Mouse (Mus musculus): Measurements from ENCODE around the gene Enox1. TPM values are rescaled to one million over a fixed set of nuclear protein-coding genes. Genes with fewer than 3 reads are reported as not detected.
"Not testable (repeated sequence)": the region's sequence is repeated elsewhere in the genome, so short reads cannot be mapped to it uniquely, and the experiment has no call there.

The Enox1 gene
- polyA plus RNA-seq, 1 experiment: 1.1 TPM

DNA sequence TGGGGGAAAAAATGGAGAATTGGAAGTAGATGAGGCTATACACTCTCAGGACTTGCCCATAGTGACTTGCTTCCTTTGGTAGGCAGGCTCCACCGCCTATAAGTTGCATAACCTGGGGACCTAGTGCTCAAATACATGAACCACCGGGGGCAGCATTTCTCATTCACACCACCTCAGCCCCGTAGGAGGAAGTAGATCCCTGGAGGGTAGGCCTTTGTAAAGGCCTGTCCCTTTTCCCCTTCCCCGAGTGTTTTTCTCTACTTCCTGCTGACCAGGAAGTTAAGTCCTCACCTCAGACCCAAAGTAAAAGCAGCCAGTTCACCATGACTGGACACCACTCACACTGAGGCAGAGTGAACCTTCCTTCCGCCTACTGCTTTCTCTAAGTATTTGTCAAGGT lies 377.1 kb downstream of the Enox1 start:
- no peak for DNase-seq
- no peak for TF ChIP-seq POLR2A (IDR thresholded peaks at IDR 0.05; ENCODE audit: low read depth, low read length)
- TF ChIP-seq CTCF (conservative IDR thresholded peaks at IDR 0.05; ENCODE audit: insufficient read depth, insufficient read length, low read depth, low read length): no peak; the same call in 1 of the 2 replicates

DNA sequence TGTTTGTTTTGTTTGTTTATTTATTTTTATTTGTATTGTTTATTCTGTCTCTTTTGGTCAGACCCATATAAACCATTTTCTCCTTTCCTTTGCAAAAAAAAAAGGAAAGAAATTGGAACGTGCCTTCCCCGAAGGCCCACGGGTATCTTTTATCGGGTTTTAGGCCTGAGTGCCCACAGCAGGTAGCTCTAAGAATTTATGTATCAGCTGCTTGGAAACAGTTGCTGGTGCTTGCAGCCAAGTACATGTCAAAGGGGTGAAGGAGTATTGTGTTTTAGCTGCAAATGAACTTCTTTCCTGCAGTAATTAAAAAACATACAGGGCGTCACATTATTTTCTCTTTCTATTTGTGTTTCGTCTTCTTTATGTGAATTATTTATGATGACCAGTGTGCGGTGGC lies 377.6 kb downstream of the Enox1 start:
- no peak for TF ChIP-seq CTCF (conservative IDR thresholded peaks at IDR 0.05; ENCODE audit: insufficient read depth, insufficient read length, low read depth, low read length)
- no peak for TF ChIP-seq POLR2A (IDR thresholded peaks at IDR 0.05; ENCODE audit: low read depth, low read length)
- Histone ChIP-seq H3K27ac (ENCODE audit: insufficient read depth, low read depth, low read length) (no peak overlapping the region), H3K4me1 (ENCODE audit: control insufficient read depth, insufficient read depth, low read length) (no peaks in the 10 kb centered on the region), H3K27me3 (replicated peaks; ENCODE audit: control insufficient read depth, insufficient read depth, low read length) (no peaks in the 10 kb centered on the region), H3K36me3 (ENCODE audit: control insufficient read depth, insufficient read depth, low read length) (no peaks in the 10 kb centered on the region), H3K4me3 (ENCODE audit: insufficient read depth, low read depth, low read length) (no peak overlapping the region)
- 43% methylated on average over 7 of the region's 7 CpGs for WGBS
- no peak for DNase-seq

More for the DNA sequence above, 377.1 kb downstream of the Enox1 start:
- no peaks in the 10 kb centered on the region for H3K27me3 ChIP-seq (replicated peaks; ENCODE audit: control insufficient read depth, insufficient read depth, low read length)
- no peaks in the 10 kb centered on the region for H3K4me1 ChIP-seq (ENCODE audit: control insufficient read depth, insufficient read depth, low read length)
- no peak overlapping the region for H3K4me3 ChIP-seq (ENCODE audit: insufficient read depth, low read depth, low read length)
- 73% methylated on average over 5 of the region's 5 CpGs for WGBS
- H3K36me3 ChIP-seq (ENCODE audit: control insufficient read depth, insufficient read depth, low read length): no peaks in the 10 kb centered on the region
- H3K27ac ChIP-seq (ENCODE audit: insufficient read depth, low read depth, low read length): no peak overlapping the region

- no peak for TF ChIP-seq CTCF (conservative IDR thresholded peaks at IDR 0.05; ENCODE audit: insufficient read depth, insufficient read length, low read depth, low read length)
- no peak for TF ChIP-seq POLR2A (IDR thresholded peaks at IDR 0.05; ENCODE audit: low read depth, low read length)
- Histone ChIP-seq H3K4me3 (ENCODE audit: insufficient read depth, low read depth, low read length) (no peak overlapping the region), H3K4me1 (ENCODE audit: control insufficient read depth, insufficient read depth, low read length) (no peaks in the 10 kb centered on the region), H3K36me3 (ENCODE audit: control insufficient read depth, insufficient read depth, low read length) (no peaks in the 10 kb centered on the region), H3K27me3 (replicated peaks; ENCODE audit: control insufficient read depth, insufficient read depth, low read length) (no peaks in the 10 kb centered on the region), H3K27ac (ENCODE audit: insufficient read depth, low read depth, low read length) (no peak overlapping the region)
- DNase-seq: no peak
- 86% methylated on average over 2 of the region's 2 CpGs for WGBS
Measured at GRCm38 (mm10) chr14:77536592-77536991, 380.0 kb downstream of the Enox1 start.

GRCm38 (mm10) chr14:77539563-77539962 lies 383.0 kb downstream of the Enox1 start:
- H3K27me3 ChIP-seq (replicated peaks; ENCODE audit: control insufficient read depth, insufficient read depth, low read length); DNase-seq; H3K4me1 ChIP-seq (ENCODE audit: control insufficient read depth, insufficient read depth, low read length); H3K36me3 ChIP-seq (ENCODE audit: control insufficient read depth, insufficient read depth, low read length); H3K27ac ChIP-seq (ENCODE audit: insufficient read depth, low read depth, low read length); H3K4me3 ChIP-seq (ENCODE audit: insufficient read depth, low read depth, low read length): not testable (repeated sequence)
- WGBS: 84% methylated on average over 21 of the region's 21 CpGs

- Histone ChIP-seq H3K27me3 (replicated peaks; ENCODE audit: control insufficient read depth, insufficient read depth, low read length) (no peaks in the 10 kb centered on the region), H3K27ac (ENCODE audit: insufficient read depth, low read depth, low read length) (no peak overlapping the region), H3K4me1 (ENCODE audit: control insufficient read depth, insufficient read depth, low read length) (no peaks in the 10 kb centered on the region), H3K4me3 (ENCODE audit: insufficient read depth, low read depth, low read length) (no peak overlapping the region), H3K36me3 (ENCODE audit: control insufficient read depth, insufficient read depth, low read length) (no peaks in the 10 kb centered on the region)
- TF ChIP-seq POLR2A (IDR thresholded peaks at IDR 0.05; ENCODE audit: low read depth, low read length) (no peak), CTCF (conservative IDR thresholded peaks at IDR 0.05; ENCODE audit: insufficient read depth, insufficient read length, low read depth, low read length) (no peak)
- WGBS: 78% methylated on average over 7 of the region's 7 CpGs
- no peak for DNase-seq
Measured at GRCm38 (mm10) chr14:77541925-77542324, 385.4 kb downstream of the Enox1 start.

DNA sequence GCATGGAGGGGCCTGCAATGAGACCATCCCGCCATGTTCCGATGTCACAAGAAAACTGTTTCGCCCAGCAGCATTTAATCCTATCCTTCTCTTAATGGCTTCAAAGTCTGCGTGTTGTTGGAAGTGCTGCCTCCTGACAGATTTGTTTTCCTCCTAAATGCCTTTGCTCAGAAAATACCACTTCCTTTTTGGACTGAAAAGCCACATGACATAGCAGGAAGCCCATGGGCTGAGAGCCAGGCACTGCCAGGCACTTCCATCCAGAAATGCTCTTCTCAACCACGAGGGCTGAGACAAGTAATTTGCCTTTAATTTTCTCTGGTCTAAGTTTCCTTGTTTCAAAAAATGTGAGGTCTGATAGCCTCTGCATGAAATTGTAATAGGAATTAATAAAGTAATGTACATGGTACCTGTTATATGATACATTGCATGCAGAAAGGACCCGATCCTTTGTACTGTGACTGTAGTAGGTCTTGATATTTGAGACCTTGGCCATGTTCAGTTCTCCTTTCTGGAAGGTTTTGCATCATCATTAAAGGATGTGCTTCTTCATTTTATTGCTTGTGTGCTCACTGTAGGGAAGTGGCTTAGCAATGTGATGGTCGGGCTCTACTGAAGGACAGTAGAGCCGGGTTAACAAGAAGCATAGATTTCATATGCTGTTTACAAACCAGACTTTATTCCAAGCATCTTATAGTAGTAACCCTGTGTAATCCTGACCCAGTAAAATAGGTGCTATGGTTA lies 390.1 kb downstream of the Enox1 start:
- DNase-seq: peak; percentile 29
- no peaks in the 10 kb centered on the region for H3K4me1 ChIP-seq (ENCODE audit: control insufficient read depth, insufficient read depth, low read length)

DNA sequence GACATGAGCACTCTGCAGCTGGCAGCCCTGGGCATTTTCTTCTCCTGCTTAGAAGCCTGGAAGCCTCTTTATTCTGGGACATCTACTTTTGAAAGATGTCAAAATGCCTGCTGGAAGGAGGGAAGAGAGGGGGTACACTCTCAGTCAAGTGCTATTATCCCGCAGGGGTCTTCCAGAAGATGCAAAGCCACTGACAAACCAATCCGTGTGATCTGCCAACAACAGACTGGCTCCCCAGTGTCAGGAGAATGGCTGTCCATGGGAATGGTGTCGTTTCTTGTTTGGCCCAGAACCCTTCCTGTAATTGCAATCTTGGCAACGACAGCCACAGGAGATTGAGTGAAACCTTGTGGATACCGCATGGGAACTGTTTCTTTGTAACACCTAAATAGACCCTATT lies 390.8 kb downstream of the Enox1 start:
- no peak for TF ChIP-seq POLR2A (IDR thresholded peaks at IDR 0.05; ENCODE audit: low read depth, low read length)
- TF ChIP-seq CTCF (conservative IDR thresholded peaks at IDR 0.05; ENCODE audit: insufficient read depth, insufficient read length, low read depth, low read length): no peak
- no peaks in the 10 kb centered on the region for H3K4me1 ChIP-seq (ENCODE audit: control insufficient read depth, insufficient read depth, low read length)
- H3K27ac ChIP-seq (ENCODE audit: insufficient read depth, low read depth, low read length): no peak overlapping the region
- 82% methylated on average over 5 of the region's 5 CpGs for WGBS
- no peaks in the 10 kb centered on the region for H3K36me3 ChIP-seq (ENCODE audit: control insufficient read depth, insufficient read depth, low read length)
- no peaks in the 10 kb centered on the region for H3K27me3 ChIP-seq (replicated peaks; ENCODE audit: control insufficient read depth, insufficient read depth, low read length)
- no peak for DNase-seq
- H3K4me3 ChIP-seq (ENCODE audit: insufficient read depth, low read depth, low read length): no peak overlapping the region

More for the DNA sequence above, 390.1 kb downstream of the Enox1 start:
- no peaks in the 10 kb centered on the region for H3K27me3 ChIP-seq (replicated peaks; ENCODE audit: control insufficient read depth, insufficient read depth, low read length)
- peak overlapping the region; percentile 30; the same call in 1 of the 2 replicates for H3K27ac ChIP-seq (ENCODE audit: insufficient read depth, low read depth, low read length)
- no peak overlapping the region for H3K4me3 ChIP-seq (ENCODE audit: insufficient read depth, low read depth, low read length)
- no peaks in the 10 kb centered on the region for H3K36me3 ChIP-seq (ENCODE audit: control insufficient read depth, insufficient read depth, low read length)
- 75% methylated on average over 8 of the region's 8 CpGs for WGBS
- TF ChIP-seq CTCF (conservative IDR thresholded peaks at IDR 0.05; ENCODE audit: insufficient read depth, insufficient read length, low read depth, low read length): no peak
- no peak for TF ChIP-seq POLR2A (IDR thresholded peaks at IDR 0.05; ENCODE audit: low read depth, low read length)

All from kidney, adult 2 months (tissue).